Mouse (Mus musculus) bone marrow macrophage, adult 2 months (primary cell): ENCODE data around the gene Lrrc8c. TPM values are rescaled to one million over a fixed set of nuclear protein-coding genes. Genes with fewer than 3 reads are reported as not detected.

Experiments used
- H3K27ac ChIP-seq: 2 replicates; pipeline ENCODE4 v1.5.1; 2012; ENCODE audit warnings: low read depth, low read length; ENCODE audit not compliant: insufficient read depth
- H3K4me1 ChIP-seq: 2 replicates; pipeline ENCODE4 v1.6.1; 2012; ENCODE audit warnings: low read length; ENCODE audit not compliant: control insufficient read depth, insufficient read depth
- H3K4me3 ChIP-seq: 2 replicates; pipeline ENCODE4 v1.5.1; 2012; ENCODE audit warnings: mild to moderate bottlenecking, low read length, moderate library complexity; ENCODE audit not compliant: insufficient read depth
- CTCF ChIP-seq: IDR thresholded peaks from 2 replicates; pipeline ENCODE4 v1.5.1; 2012; ENCODE audit warnings: low read depth, mild to moderate bottlenecking, low read length, moderate library complexity
- POLR2A ChIP-seq: IDR thresholded peaks from 2 replicates; pipeline ENCODE4 v1.6.1; 2012; ENCODE audit warnings: mild to moderate bottlenecking, low read depth, low read length, borderline replicate concordance
- polyA plus RNA-seq: library from polyadenylated mRNA; stranded (reverse); fragments of >200 nt; gene quantifications from 2 replicates; pipeline ENCODE4 v1.2.4, GENCODE M21; 2012; ENCODE audit not compliant: missing spikeins, insufficient read depth, insufficient read length

Lrrc8c gene
- polyA plus RNA-seq, 1 experiment: 12.1 TPM

GRCm38 (mm10) chr5:105568043-105568747, 49.0 kb downstream of the Lrrc8c start:
- Histone ChIP-seq H3K27ac (no peak overlapping the region), H3K4me3 (no peak overlapping the region), H3K4me1 (peaks cover 24% of the 10 kb centered on the region)
- TF ChIP-seq POLR2A (no peak), CTCF (no peak)

- no peak overlapping the region for H3K27ac ChIP-seq
Observed at GRCm38 (mm10) chr5:105569168-105569567, 50.0 kb downstream of the Lrrc8c start.

GRCm38 (mm10) chr5:105572160-105572692, 53.0 kb downstream of the Lrrc8c start:
- TF ChIP-seq POLR2A: no peak
- TF ChIP-seq CTCF: no peak
- H3K4me3 ChIP-seq: no peak overlapping the region
- H3K27ac ChIP-seq: no peak overlapping the region
- H3K4me1 ChIP-seq: peaks cover 12% of the 10 kb centered on the region

More at GRCm38 (mm10) chr5:105569168-105569567, 50.0 kb downstream of the Lrrc8c start:
- TF ChIP-seq POLR2A: no peak
- TF ChIP-seq CTCF: no peak
- Histone ChIP-seq H3K4me3 (no peak overlapping the region), H3K4me1 (peaks cover 24% of the 10 kb centered on the region)

GRCm38 (mm10) chr5:105572876-105573275, 53.7 kb downstream of the Lrrc8c start:
- no peak overlapping the region for H3K4me3 ChIP-seq
- TF ChIP-seq CTCF (no peak), POLR2A (no peak)
- no peak overlapping the region for H3K27ac ChIP-seq
- H3K4me1 ChIP-seq: peaks cover 7% of the 10 kb centered on the region

- H3K4me1 ChIP-seq: no peaks in the 10 kb centered on the region
- no peak overlapping the region for H3K4me3 ChIP-seq
- H3K27ac ChIP-seq: no peak overlapping the region
- TF ChIP-seq CTCF: no peak
- TF ChIP-seq POLR2A: no peak
Observed at GRCm38 (mm10) chr5:105574835-105575234, 55.6 kb downstream of the Lrrc8c start.

GRCm38 (mm10) chr5:105575839-105576238, 56.7 kb downstream of the Lrrc8c start:
- no peak overlapping the region for H3K27ac ChIP-seq

GRCm38 (mm10) chr5:105580909-105581308, 61.7 kb downstream of the Lrrc8c start:
- no peak overlapping the region for H3K27ac ChIP-seq
- no peaks in the 10 kb centered on the region for H3K4me1 ChIP-seq
- TF ChIP-seq POLR2A (no peak), CTCF (no peak)
- H3K4me3 ChIP-seq: no peak overlapping the region

More at GRCm38 (mm10) chr5:105575839-105576238, 56.7 kb downstream of the Lrrc8c start:
- TF ChIP-seq POLR2A: no peak
- TF ChIP-seq CTCF: no peak
- Histone ChIP-seq H3K4me1 (no peaks in the 10 kb centered on the region), H3K4me3 (no peak overlapping the region)

GRCm38 (mm10) chr5:105585929-105586328, 66.7 kb downstream of the Lrrc8c start:
- Histone ChIP-seq H3K4me3 (no peak overlapping the region), H3K27ac (no peak overlapping the region), H3K4me1 (peaks cover 3% of the 10 kb centered on the region)
- TF ChIP-seq CTCF (no peak), POLR2A (no peak)

- Histone ChIP-seq H3K4me3 (no peak overlapping the region), H3K27ac (no peak overlapping the region), H3K4me1 (peaks cover 3% of the 10 kb centered on the region)
- TF ChIP-seq CTCF (no peak), POLR2A (no peak)
Observed at GRCm38 (mm10) chr5:105586655-105587054, 67.5 kb downstream of the Lrrc8c start.

GRCm38 (mm10) chr5:105587471-105587870, 68.3 kb downstream of the Lrrc8c start:
- Histone ChIP-seq H3K27ac (no peak overlapping the region), H3K4me3 (no peak overlapping the region), H3K4me1 (peaks cover 3% of the 10 kb centered on the region)
- TF ChIP-seq CTCF: no peak
- no peak for TF ChIP-seq POLR2A

- Histone ChIP-seq H3K27ac (no peak overlapping the region), H3K4me3 (no peak overlapping the region), H3K4me1 (peaks cover 3% of the 10 kb centered on the region)
- TF ChIP-seq CTCF: no peak
- TF ChIP-seq POLR2A: no peak
Observed at GRCm38 (mm10) chr5:105588683-105589082, 69.5 kb downstream of the Lrrc8c start.
